Mouse (Mus musculus): Measurements from ENCODE around the gene Casz1. TPM values are rescaled to one million over a fixed set of nuclear protein-coding genes. Genes with fewer than 3 reads are reported as not detected.

The Casz1 gene
- total and polyA plus RNA-seq, 3 experiments = 21.2 to 47.0 (median 42.5) TPM

GRCm38 (mm10) chr4:148920610-148921009 is 116.4 kb downstream of the Casz1 start:
- 80% methylated on average over 11 of the region's 11 CpGs for WGBS
- Histone ChIP-seq H3K27me3 (ENCODE audit: control insufficient read depth, insufficient read depth, low read length) (no peaks in the 10 kb centered on the region), H3K36me3 (ENCODE audit: control insufficient read depth, insufficient read depth, low read length) (no peaks in the 10 kb centered on the region), H3K9ac (ENCODE audit: low read depth, low read length) (no peak overlapping the region), H3K79me2 (replicated peaks; ENCODE audit: control insufficient read depth, insufficient read depth, low read length) (no peaks in the 10 kb centered on the region; the same call in 1 of the 2 replicates), H3K27ac (no peak overlapping the region), H3K4me3 (no peak overlapping the region), H3K4me1 (ENCODE audit: control insufficient read depth, insufficient read depth, low read length) (peaks cover 2% of the 10 kb centered on the region)
- DNase-seq = no peak
- intact Hi-C loops (cut with DNase I) = no loop called here
- TF ChIP-seq EP300 (IDR thresholded peaks at IDR 0.05; ENCODE audit: insufficient read depth, low read depth, low read length) (no peak), CTCF (IDR thresholded peaks at IDR 0.05) (no peak), POLR2A (IDR thresholded peaks at IDR 0.05; ENCODE audit: insufficient read depth, low read depth, low read length) (no peak)

GRCm38 (mm10) chr4:148922221-148922700 is 118.0 kb downstream of the Casz1 start:
- intact Hi-C loops (cut with DNase I) = no loop called here
- no peak for DNase-seq
- no peak overlapping the region for H3K9ac ChIP-seq (ENCODE audit: low read depth, low read length)
- H3K27me3 ChIP-seq (ENCODE audit: control insufficient read depth, insufficient read depth, low read length) = no peaks in the 10 kb centered on the region
- H3K4me1 ChIP-seq (ENCODE audit: control insufficient read depth, insufficient read depth, low read length) = peaks cover 7% of the 10 kb centered on the region
- no peaks in the 10 kb centered on the region for H3K36me3 ChIP-seq (ENCODE audit: control insufficient read depth, insufficient read depth, low read length)
- no peak overlapping the region for H3K4me3 ChIP-seq
- H3K27ac ChIP-seq = no peak overlapping the region
- H3K79me2 ChIP-seq (replicated peaks; ENCODE audit: control insufficient read depth, insufficient read depth, low read length) = 0 out of 2 replicates have a peak, but pooled peaks cover 1% of the 10 kb centered on the region
- TF ChIP-seq EP300 (IDR thresholded peaks at IDR 0.05; ENCODE audit: insufficient read depth, low read depth, low read length) (no peak), POLR2A (IDR thresholded peaks at IDR 0.05; ENCODE audit: insufficient read depth, low read depth, low read length) (no peak), CTCF (IDR thresholded peaks at IDR 0.05) (no peak)
- 67% methylated on average over 16 of the region's 16 CpGs for WGBS

GRCm38 (mm10) chr4:148923414-148923813 is 119.2 kb downstream of the Casz1 start:
- Histone ChIP-seq H3K4me1 (ENCODE audit: control insufficient read depth, insufficient read depth, low read length) (peaks cover 16% of the 10 kb centered on the region), H3K27ac (no peak overlapping the region), H3K79me2 (replicated peaks; ENCODE audit: control insufficient read depth, insufficient read depth, low read length) (0 out of 2 replicates have a peak, but pooled peaks cover 1% of the 10 kb centered on the region), H3K27me3 (ENCODE audit: control insufficient read depth, insufficient read depth, low read length) (no peaks in the 10 kb centered on the region), H3K4me3 (no peak overlapping the region), H3K36me3 (ENCODE audit: control insufficient read depth, insufficient read depth, low read length) (no peaks in the 10 kb centered on the region), H3K9ac (ENCODE audit: low read depth, low read length) (no peak overlapping the region)
- DNase-seq = no peak
- WGBS = 62% methylated on average over 9 of the region's 9 CpGs
- TF ChIP-seq EP300 (IDR thresholded peaks at IDR 0.05; ENCODE audit: insufficient read depth, low read depth, low read length) (no peak), POLR2A (IDR thresholded peaks at IDR 0.05; ENCODE audit: insufficient read depth, low read depth, low read length) (no peak), CTCF (IDR thresholded peaks at IDR 0.05) (no peak)
- intact Hi-C loops (cut with DNase I) = no loop called here

GRCm38 (mm10) chr4:148923976-148924375 is 119.7 kb downstream of the Casz1 start:
- intact Hi-C loops (cut with DNase I) = no loop called here
- Histone ChIP-seq H3K36me3 (ENCODE audit: control insufficient read depth, insufficient read depth, low read length) (no peaks in the 10 kb centered on the region), H3K27me3 (ENCODE audit: control insufficient read depth, insufficient read depth, low read length) (no peaks in the 10 kb centered on the region), H3K79me2 (replicated peaks; ENCODE audit: control insufficient read depth, insufficient read depth, low read length) (0 out of 2 replicates have a peak, but pooled peaks cover 1% of the 10 kb centered on the region), H3K4me3 (no peak overlapping the region), H3K27ac (no peak overlapping the region), H3K9ac (ENCODE audit: low read depth, low read length) (no peak overlapping the region), H3K4me1 (ENCODE audit: control insufficient read depth, insufficient read depth, low read length) (peaks cover 19% of the 10 kb centered on the region)
- DNase-seq = no peak
- WGBS = 48% methylated on average over 8 of the region's 8 CpGs
- TF ChIP-seq POLR2A (IDR thresholded peaks at IDR 0.05; ENCODE audit: insufficient read depth, low read depth, low read length) = no peak

- TF ChIP-seq POLR2A (IDR thresholded peaks at IDR 0.05; ENCODE audit: insufficient read depth, low read depth, low read length) (no peak), EP300 (IDR thresholded peaks at IDR 0.05; ENCODE audit: insufficient read depth, low read depth, low read length) (no peak), CTCF (IDR thresholded peaks at IDR 0.05) (no peak)
Observed at GRCm38 (mm10) chr4:148925589-148926359, 121.5 kb downstream of the Casz1 start.

GRCm38 (mm10) chr4:148926459-148926858 is 122.2 kb downstream of the Casz1 start:
- 0 out of 2 replicates have a peak, but pooled peaks cover 1% of the 10 kb centered on the region for H3K79me2 ChIP-seq (replicated peaks; ENCODE audit: control insufficient read depth, insufficient read depth, low read length)
- no peaks in the 10 kb centered on the region for H3K27me3 ChIP-seq (ENCODE audit: control insufficient read depth, insufficient read depth, low read length)
- 21% methylated on average over 8 of the region's 8 CpGs for WGBS
- no peak for DNase-seq
- TF ChIP-seq POLR2A (IDR thresholded peaks at IDR 0.05; ENCODE audit: insufficient read depth, low read depth, low read length) = no peak
- TF ChIP-seq EP300 (IDR thresholded peaks at IDR 0.05; ENCODE audit: insufficient read depth, low read depth, low read length) = no peak
- no peak for TF ChIP-seq CTCF (IDR thresholded peaks at IDR 0.05)
- no peaks in the 10 kb centered on the region for H3K36me3 ChIP-seq (ENCODE audit: control insufficient read depth, insufficient read depth, low read length)
- H3K4me1 ChIP-seq (ENCODE audit: control insufficient read depth, insufficient read depth, low read length) = peaks cover 23% of the 10 kb centered on the region
- H3K4me3 ChIP-seq = no peak overlapping the region
- intact Hi-C loops (cut with DNase I) = no loop called here
- no peak overlapping the region for H3K27ac ChIP-seq
- H3K9ac ChIP-seq (ENCODE audit: low read depth, low read length) = no peak overlapping the region

More at GRCm38 (mm10) chr4:148925589-148926359, 121.5 kb downstream of the Casz1 start:
- H3K4me1 ChIP-seq (ENCODE audit: control insufficient read depth, insufficient read depth, low read length) = peaks cover 22% of the 10 kb centered on the region
- DNase-seq = no peak
- H3K79me2 ChIP-seq (replicated peaks; ENCODE audit: control insufficient read depth, insufficient read depth, low read length) = 0 out of 2 replicates have a peak, but pooled peaks cover 1% of the 10 kb centered on the region
- H3K27ac ChIP-seq = no peak overlapping the region
- H3K27me3 ChIP-seq (ENCODE audit: control insufficient read depth, insufficient read depth, low read length) = no peaks in the 10 kb centered on the region
- intact Hi-C loops (cut with DNase I) = no loop called here
- no peak overlapping the region for H3K4me3 ChIP-seq
- H3K36me3 ChIP-seq (ENCODE audit: control insufficient read depth, insufficient read depth, low read length) = no peaks in the 10 kb centered on the region
- 33% methylated on average over 18 of the region's 18 CpGs for WGBS
- no peak overlapping the region for H3K9ac ChIP-seq (ENCODE audit: low read depth, low read length)

Data from heart, adult 2 months (tissue).